Mouse (Mus musculus) ovary, postnatal 14 days (tissue): Measurements from ENCODE around the gene Csnk2a2.

Source experiments
- DNase-seq: peaks from one replicate; pipeline ENCODE4 v3.0.0; 2022; ENCODE audit warnings: low spot score

The Csnk2a2 gene

DNA sequence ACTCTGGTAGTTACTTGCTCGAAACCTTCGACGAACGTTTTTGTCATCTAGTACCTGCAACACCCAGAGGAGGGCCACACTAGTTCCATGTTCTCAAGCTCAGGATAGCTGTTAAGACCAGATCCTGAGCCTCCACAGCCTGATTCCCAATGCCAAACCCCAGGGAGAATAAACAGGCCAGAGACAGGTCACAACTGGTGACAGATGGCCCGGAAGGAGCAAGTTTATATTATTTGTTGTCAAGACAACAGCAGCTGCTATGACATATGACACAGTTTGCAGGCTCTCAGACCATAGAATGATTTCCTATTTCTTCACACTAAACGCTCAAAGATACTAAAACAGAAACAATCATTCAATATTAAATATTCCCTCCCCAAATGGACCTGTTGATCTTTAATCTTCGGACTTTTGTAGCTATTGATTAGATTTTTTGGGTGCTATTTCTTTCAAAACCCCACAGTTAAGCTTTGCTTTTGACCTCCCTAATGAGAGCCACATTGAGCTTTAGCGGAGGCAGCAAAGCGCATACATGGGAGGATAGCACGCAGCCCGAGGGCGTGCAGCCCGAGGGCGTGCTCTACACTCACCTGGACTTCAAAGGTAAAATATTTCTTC lies 67.5 kb downstream of the Csnk2a2 start:
- no peak for DNase-seq

DNA sequence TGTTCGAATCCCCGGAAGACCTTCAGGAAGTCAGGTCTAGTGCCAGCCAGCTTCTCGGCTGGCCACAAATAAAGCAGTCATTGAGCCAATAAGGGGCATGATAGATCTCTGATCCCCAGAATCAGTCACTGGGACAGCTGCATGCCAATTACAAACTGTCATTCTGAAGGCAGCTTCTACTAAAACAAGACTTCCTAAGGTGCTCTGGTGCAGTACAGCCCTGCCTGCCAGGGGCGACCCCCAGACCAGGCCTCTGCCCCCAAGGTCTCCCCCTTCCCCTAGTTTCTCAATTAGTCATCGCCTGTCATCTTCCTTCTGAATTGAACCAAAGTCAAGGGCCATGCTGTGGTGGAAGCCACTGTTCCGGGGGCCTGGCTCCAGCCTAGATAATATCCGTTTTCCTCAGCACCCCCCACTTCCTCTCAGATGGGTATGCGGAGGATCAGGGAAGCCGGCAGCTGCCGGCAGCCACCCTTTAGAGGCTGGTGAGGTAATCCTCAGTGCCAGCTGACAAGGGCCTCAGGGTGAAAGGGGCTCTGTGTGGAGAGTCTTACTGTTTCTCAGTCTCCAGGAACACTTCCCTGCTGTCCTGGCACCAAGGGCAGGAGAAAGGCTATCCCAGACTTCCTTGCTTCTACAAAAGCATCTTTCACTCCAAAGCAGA lies 78.4 kb downstream of the Csnk2a2 start:
- no peak for DNase-seq

DNA sequence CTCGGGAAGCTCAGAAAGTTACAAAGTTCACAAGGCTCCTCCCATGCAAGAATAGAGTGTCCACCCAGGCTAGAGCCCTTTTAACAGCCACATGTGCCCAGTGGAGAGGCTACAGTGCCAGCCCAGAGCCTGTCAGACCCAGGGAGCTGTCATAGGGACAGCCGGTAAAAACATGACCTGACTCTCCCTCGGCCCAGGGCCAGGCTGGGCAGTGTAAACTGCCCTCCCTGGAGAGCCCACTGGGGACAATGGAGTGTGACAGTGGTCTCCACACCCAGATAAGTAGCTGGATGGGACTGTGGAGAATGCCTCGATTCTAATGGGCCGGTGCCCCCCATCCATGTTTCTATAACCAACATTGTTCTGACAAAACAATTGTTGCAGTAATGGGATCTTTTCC lies 80.3 kb downstream of the Csnk2a2 start:
- DNase-seq = no peak

DNA sequence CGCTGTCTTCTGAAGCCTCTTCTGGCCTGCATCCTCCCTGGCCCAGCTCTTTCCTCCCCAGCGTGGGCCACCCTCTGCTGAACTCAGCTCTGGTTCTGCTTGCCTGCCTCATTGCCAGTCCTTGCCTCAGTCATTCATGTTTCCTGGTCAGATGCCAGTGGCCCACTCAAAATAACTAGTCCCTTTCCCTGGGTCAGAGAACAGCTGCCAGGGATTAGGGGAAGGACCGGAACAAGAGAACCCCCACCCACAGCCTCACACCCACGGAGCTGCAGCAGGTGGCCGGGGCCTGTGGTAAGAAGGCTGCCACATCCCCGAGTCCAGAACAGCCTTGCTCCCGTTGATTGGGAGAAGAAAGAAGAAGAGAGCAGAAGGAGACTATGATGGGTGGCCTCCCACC lies 88.7 kb downstream of the Csnk2a2 start:
- no peak for DNase-seq

DNA sequence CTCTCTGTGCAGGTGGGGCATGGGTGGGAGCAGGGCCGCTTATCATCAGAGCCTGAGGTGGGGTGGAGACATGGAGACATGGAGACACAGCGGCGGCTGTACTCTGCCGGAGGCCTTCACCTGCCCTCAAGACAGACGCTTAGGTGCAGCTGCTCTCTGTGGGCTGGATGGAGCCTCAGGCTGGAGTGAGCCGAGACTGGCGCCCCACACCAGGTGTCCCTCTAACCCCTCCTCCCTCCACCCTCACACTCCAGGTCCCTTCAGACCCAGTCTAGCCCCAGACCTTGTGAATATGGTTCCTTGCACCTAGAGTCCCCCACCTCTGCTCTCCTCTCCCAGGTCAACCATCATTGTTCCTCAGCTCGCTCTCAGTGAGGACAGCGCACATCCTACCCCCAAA lies 90.7 kb downstream of the Csnk2a2 start:
- no peak for DNase-seq

DNA sequence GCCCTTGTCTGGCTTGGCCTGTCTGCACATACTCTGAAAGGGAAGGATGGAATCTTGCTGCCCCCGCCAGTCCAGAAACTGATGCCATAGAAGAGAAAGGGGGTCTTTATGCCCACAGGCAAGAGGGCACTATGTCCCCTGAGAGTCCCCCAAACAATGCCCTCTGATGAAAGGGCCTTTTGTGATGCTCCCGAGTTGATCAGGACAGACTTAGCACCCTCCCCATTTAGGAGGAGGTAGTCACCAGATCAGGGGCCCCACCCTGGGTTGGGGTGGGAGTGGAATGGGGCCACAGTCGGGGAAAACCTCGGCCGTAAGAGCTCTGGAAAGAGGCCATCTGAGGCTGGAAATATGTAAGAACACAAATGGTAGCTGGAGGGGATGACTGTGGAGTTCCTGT lies 92.6 kb downstream of the Csnk2a2 start:
- DNase-seq = no peak

DNA sequence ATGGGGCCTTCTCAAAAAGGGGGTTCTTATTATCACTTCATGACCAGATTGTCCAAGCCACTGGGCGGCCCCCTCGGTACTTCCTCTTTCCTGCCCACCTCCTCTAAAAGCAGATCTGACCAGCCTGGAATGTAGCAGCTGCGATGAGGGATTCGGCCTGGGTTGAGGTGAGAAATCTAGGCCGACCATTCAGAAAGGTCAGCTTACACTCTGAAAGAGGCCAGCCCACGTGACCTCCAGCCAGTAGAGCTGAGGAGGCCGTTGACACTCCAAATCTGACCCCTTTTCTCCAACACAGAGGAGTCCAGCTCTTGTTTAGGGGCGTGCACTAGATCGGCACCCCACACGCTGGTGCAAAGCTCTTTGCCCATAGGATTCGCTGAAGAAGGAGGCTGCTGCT lies 93.1 kb downstream of the Csnk2a2 start:
- DNase-seq = no peak
